Mouse (Mus musculus) lung, postnatal 10 days (tissue): ENCODE results near the gene Acox1.

ENCODE experiments used
- DNase-seq: peaks from one replicate; pipeline ENCODE4 v3.0.0; 2021

The Acox1 gene

GRCm38 (mm10) chr11:116163002-116163401, 35.8 kb downstream of the Acox1 start:
- no peak for DNase-seq

- no peak for DNase-seq
Measured at GRCm38 (mm10) chr11:116162146-116162545, 36.7 kb downstream of the Acox1 start.

GRCm38 (mm10) chr11:116161312-116161711, 37.5 kb downstream of the Acox1 start:
- no peak for DNase-seq

- no peak for DNase-seq
Measured at GRCm38 (mm10) chr11:116150960-116151359, 47.9 kb downstream of the Acox1 start.

- no peak for DNase-seq
Measured at GRCm38 (mm10) chr11:116149341-116149740, 49.5 kb downstream of the Acox1 start.

GRCm38 (mm10) chr11:116148761-116149221, 50.1 kb downstream of the Acox1 start:
- no peak for DNase-seq

- DNase-seq = peak; percentile 43
Measured at GRCm38 (mm10) chr11:116146294-116146985, 52.4 kb downstream of the Acox1 start.

- peak; percentile 9 for DNase-seq
Measured at GRCm38 (mm10) chr11:116145481-116146293, 53.2 kb downstream of the Acox1 start.

- no peak for DNase-seq
Measured at GRCm38 (mm10) chr11:116143468-116143867, 55.4 kb downstream of the Acox1 start.

- peak; percentile 13 for DNase-seq
Measured at GRCm38 (mm10) chr11:116142211-116142991, 56.4 kb downstream of the Acox1 start.

GRCm38 (mm10) chr11:116138468-116139138, 60.2 kb downstream of the Acox1 start, which contains the start of gene Mrpl38:
Gene Mrpl38, minus strand, starts transcription at chr11:116138868.
- DNase-seq = peak; percentile 94

GRCm38 (mm10) chr11:116138096-116138467, 60.8 kb downstream of the Acox1 start:
- no peak for DNase-seq

- no peak for DNase-seq
Measured at GRCm38 (mm10) chr11:116134171-116134570, 64.7 kb downstream of the Acox1 start.

GRCm38 (mm10) chr11:116133497-116133896, 65.3 kb downstream of the Acox1 start:
- DNase-seq = peak; percentile 17

- DNase-seq = peak; percentile 31
Measured at GRCm38 (mm10) chr11:116132366-116133333, 66.2 kb downstream of the Acox1 start.

GRCm38 (mm10) chr11:116131349-116132170, 67.3 kb downstream of the Acox1 start:
- peak; percentile 16 for DNase-seq

- DNase-seq = peak; percentile 95
Measured at GRCm38 (mm10) chr11:116130488-116131205, 68.2 kb downstream of the Acox1 start, which contains the start of gene Trim65. Gene Trim65, minus strand, starts transcription at chr11:116131128.

- peak; percentile 27 for DNase-seq
Measured at GRCm38 (mm10) chr11:116129993-116130487, 68.8 kb downstream of the Acox1 start.

GRCm38 (mm10) chr11:116129091-116129790, 69.6 kb downstream of the Acox1 start:
- DNase-seq = no peak
